Mouse (Mus musculus): ENCODE measurements around the gene Mc3r.

Gene Mc3r

GRCm38 (mm10) chr2:172249336-172249735 is 1.0 kb downstream of the Mc3r start:
- peak; percentile 39 for DNase-seq (ENCODE audit: low read depth, low spot score)

- DNase-seq (ENCODE audit: low read depth, low spot score): peak; percentile 33
These were observed 8.1 kb downstream of the Mc3r start for GRCm38 (mm10) chr2:172256418-172256817.

- DNase-seq (ENCODE audit: low read depth, low spot score): peak; percentile 83
These were observed 8.7 kb downstream of the Mc3r start for GRCm38 (mm10) chr2:172256956-172257355.

- DNase-seq (ENCODE audit: low read depth, low spot score): peak; percentile 96
These were observed 9.3 kb downstream of the Mc3r start for GRCm38 (mm10) chr2:172257471-172258065.

DNA sequence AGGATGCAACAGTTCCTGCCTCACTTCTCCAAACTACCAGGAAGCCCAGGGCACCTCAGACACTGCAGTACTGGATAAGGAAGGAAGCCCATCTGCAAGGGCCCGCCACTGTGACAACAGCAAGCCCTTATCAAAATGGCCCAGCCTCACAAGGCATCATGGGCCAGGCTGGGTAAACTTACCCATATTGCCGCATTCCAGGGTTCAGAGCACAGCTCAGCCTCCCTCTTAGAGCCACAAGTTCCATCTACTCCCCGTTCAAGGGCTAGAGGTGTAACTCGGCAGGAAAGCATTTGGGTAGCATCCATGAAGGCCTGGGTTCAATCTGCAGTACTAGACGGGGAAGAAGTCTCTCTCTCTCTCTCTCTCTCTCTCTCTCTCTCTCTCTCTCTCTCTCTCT is 11.8 kb downstream of the Mc3r start:
- no peak for DNase-seq (ENCODE audit: low read depth, low spot score)

- no peak for DNase-seq (ENCODE audit: low read depth, low spot score)
These were observed 13.1 kb downstream of the Mc3r start for GRCm38 (mm10) chr2:172261441-172261840.

GRCm38 (mm10) chr2:172263216-172263615 is 14.9 kb downstream of the Mc3r start:
- DNase-seq (ENCODE audit: low read depth, low spot score): no peak

GRCm38 (mm10) chr2:172269907-172270306 is 21.6 kb downstream of the Mc3r start:
- DNase-seq (ENCODE audit: low read depth, low spot score): no peak

DNA sequence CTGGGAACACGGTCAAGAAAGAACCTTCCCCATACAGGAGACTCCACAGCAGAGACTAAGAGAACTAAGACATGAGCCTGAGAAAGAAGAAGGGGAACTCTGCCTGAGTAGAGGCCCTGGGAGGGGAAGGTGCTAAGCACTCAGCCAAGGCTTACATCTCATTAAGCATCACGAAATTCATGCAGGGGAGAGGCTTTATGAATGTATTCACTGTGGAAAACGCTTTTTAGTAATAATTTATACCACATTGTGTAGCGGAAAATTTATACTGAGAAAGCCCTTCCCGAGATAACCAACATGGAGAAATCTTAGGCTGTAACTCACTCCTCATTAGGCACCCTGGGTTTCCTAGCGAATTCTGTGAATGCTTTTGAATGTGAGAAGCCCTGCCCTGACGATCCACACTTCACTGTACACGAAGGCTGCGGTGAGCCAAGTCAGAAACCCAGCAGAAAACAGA is 22.2 kb downstream of the Mc3r start:
- no peak for DNase-seq (ENCODE audit: low read depth, low spot score)

DNA sequence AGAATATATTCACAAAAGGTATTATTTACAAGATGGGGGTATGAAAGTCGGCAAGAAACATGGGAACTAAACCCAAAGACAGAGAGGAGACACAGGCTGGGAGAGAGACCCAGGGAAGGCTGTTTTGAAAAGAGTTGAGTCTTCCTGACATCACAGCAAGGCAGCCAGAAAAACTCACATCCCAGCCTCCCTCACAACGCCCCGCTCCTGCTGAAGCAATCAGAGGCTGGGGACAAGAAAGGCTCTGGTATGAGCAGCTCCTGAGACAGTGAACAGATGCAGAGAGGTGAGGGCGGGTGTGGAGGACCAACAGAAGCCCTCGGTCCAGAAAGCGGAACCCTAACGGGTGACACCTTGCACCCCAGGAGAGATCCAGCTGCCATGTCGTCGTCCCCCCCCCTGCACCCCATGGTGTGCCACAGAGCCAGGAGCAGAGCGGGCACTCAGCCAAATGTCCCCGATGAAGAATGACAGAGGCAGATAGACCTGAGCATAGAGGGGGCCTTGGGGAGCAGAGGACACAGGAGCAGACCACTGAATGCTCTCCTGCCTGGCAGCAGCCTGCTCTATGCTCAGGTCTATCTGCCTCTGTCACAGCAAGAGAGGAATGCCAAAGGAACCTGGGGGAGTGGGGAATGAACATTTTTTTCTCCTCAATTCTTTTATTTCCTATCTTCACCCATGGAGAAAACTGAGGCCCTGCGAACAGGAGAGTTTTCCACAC is 22.8 kb downstream of the Mc3r start:
- DNase-seq (ENCODE audit: low read depth, low spot score): no peak

GRCm38 (mm10) chr2:172274662-172275061 is 26.4 kb downstream of the Mc3r start:
- no peak for DNase-seq (ENCODE audit: low read depth, low spot score)

GRCm38 (mm10) chr2:172276155-172276554 is 27.9 kb downstream of the Mc3r start:
- no peak for DNase-seq (ENCODE audit: low read depth, low spot score)

DNA sequence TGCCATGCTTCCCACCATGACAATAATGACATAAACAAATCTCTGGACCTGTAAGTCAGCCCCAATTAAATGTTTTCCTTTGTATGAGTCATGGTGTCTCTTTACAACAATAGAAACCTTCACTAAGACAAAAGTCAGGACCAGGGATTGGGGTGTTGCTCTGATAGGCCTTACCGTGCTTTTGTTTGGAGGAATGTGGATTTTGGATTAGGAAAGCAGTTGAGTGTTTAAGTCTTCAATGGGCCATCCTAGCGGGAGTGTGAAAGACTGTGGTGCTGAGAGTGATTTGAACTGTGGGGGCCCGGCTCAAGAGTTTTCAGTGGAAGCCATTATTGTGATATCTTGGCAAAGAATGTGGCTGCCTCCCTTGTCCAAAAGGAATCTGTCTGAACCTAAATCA is 30.7 kb downstream of the Mc3r start:
- DNase-seq (ENCODE audit: low read depth, low spot score): peak; percentile 79

DNA sequence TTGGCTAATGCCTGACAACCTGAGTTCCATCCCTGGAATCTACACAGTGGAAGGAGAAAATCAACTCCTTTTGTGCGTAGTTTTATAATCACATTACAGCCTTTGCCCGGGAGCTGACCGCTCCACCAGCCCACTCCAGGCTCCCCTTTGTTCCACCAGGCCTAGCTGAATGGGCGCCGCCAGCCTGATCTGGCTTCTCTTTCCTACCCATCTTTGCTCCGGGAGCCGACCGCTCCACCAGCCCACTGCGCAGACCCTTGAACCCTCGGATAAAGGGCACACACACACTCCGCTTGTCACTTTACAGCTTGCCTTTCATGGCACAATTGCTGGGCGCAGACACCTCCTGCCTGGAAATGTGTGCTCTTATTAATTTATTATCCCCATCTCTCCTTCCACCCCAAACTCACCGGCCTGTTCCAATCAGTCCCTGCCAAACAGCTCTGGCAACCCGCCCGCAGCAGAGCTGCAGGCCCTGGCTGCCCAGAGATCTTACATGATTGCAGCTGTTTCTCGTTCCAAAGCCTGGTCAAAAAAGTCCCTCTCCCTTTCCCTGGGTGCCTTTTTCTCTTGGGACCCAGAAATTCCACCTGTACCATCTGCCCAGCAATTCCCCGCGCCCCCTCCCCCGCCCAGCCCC is 33.9 kb downstream of the Mc3r start:
- DNase-seq (ENCODE audit: low read depth, low spot score): no peak

GRCm38 (mm10) chr2:172287715-172288114 is 39.4 kb downstream of the Mc3r start:
- no peak for DNase-seq (ENCODE audit: low read depth, low spot score)

GRCm38 (mm10) chr2:172288965-172289364 is 40.7 kb downstream of the Mc3r start:
- no peak for DNase-seq (ENCODE audit: low read depth, low spot score)

- no peak for DNase-seq (ENCODE audit: low read depth, low spot score)
These were observed 41.3 kb downstream of the Mc3r start for GRCm38 (mm10) chr2:172289632-172290031.

- no peak for DNase-seq (ENCODE audit: low read depth, low spot score)
These were observed 42.2 kb downstream of the Mc3r start for GRCm38 (mm10) chr2:172290474-172290873.

DNA sequence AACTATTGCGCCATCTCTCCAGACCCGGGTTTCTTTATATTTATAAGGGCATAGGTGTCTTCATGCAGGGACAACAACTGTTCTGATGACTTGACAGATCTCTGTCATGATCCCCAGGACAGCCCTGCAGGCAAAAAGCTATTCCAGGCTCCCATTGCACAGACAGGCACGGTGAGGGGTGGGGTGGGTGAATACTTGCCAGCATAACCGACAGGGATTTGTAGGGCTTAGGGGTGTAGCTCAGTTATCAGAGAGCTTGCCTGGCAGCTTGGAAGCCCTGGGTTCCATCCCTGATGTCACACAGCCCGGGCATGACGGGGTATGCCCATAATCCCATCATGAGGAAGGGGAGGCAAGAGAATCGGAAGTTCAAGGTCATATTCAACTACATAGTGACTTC is 42.7 kb downstream of the Mc3r start:
- DNase-seq (ENCODE audit: low read depth, low spot score): no peak

- DNase-seq (ENCODE audit: low read depth, low spot score): no peak
These were observed 43.6 kb downstream of the Mc3r start for GRCm38 (mm10) chr2:172291755-172292524.

GRCm38 (mm10) chr2:172292525-172293405 is 44.5 kb downstream of the Mc3r start:
- DNase-seq (ENCODE audit: low read depth, low spot score): no peak
